Mouse (Mus musculus) brain, embryonic 18.5 days (tissue): ENCODE measurements around the gene Wfdc21.

Experiments used
- DNase-seq: peaks from one replicate; pipeline ENCODE4 v3.0.0-alpha.2; 2012; ENCODE audit warnings: low read depth, low spot score

Wfdc21 gene

GRCm38 (mm10) chr11:83746681-83747080 lies at the start of gene Wfdc21:
TSS of gene Wfdc21 (plus strand) at chr11:83746940.
- no peak for DNase-seq

GRCm38 (mm10) chr11:83703705-83704104 lies 43.0 kb upstream of the Wfdc21 start, which contains the start of gene Wfdc17:
TSS of gene Wfdc17 (plus strand) at chr11:83703991.
- DNase-seq, result no peak

GRCm38 (mm10) chr11:83708715-83709114 lies 38.0 kb upstream of the Wfdc21 start, which contains the start of gene Wfdc18:
TSS of gene Wfdc18 (plus strand) at chr11:83709015.
- DNase-seq, result no peak

GRCm38 (mm10) chr11:83709683-83710082 lies 37.1 kb upstream of the Wfdc21 start:
- no peak for DNase-seq

GRCm38 (mm10) chr11:83712671-83713070 lies 34.1 kb upstream of the Wfdc21 start:
- no peak for DNase-seq

GRCm38 (mm10) chr11:83713925-83714324 lies 32.8 kb upstream of the Wfdc21 start:
- no peak for DNase-seq

- no peak for DNase-seq
Observed at GRCm38 (mm10) chr11:83717042-83717665, 29.6 kb upstream of the Wfdc21 start.

- DNase-seq, result no peak
Observed at GRCm38 (mm10) chr11:83720766-83721165, 26.0 kb upstream of the Wfdc21 start.

GRCm38 (mm10) chr11:83728757-83729432 lies 17.8 kb upstream of the Wfdc21 start:
- no peak for DNase-seq

- no peak for DNase-seq
Observed at GRCm38 (mm10) chr11:83731116-83731515, 15.6 kb upstream of the Wfdc21 start.

GRCm38 (mm10) chr11:83733071-83733640 lies 13.6 kb upstream of the Wfdc21 start:
- DNase-seq, result no peak

GRCm38 (mm10) chr11:83734215-83734614 lies 12.5 kb upstream of the Wfdc21 start:
- no peak for DNase-seq

- DNase-seq, result no peak
Observed at GRCm38 (mm10) chr11:83735881-83736280, 10.9 kb upstream of the Wfdc21 start.

- no peak for DNase-seq
Observed at GRCm38 (mm10) chr11:83737109-83737558, 9.6 kb upstream of the Wfdc21 start.

GRCm38 (mm10) chr11:83739241-83739640 lies 7.5 kb upstream of the Wfdc21 start:
- peak; percentile 34 for DNase-seq

GRCm38 (mm10) chr11:83740443-83740991 lies 6.2 kb upstream of the Wfdc21 start:
- DNase-seq, result no peak

- no peak for DNase-seq
Observed at GRCm38 (mm10) chr11:83741841-83742240, 4.9 kb upstream of the Wfdc21 start.

- no peak for DNase-seq
Observed at GRCm38 (mm10) chr11:83742731-83743355, 3.9 kb upstream of the Wfdc21 start.

- no peak for DNase-seq
Observed at GRCm38 (mm10) chr11:83743525-83743924, 3.2 kb upstream of the Wfdc21 start.

GRCm38 (mm10) chr11:83746152-83746551 lies 588 bp upstream of the Wfdc21 start:
- no peak for DNase-seq

- no peak for DNase-seq
Observed at GRCm38 (mm10) chr11:83747376-83748265, 881 bp downstream of the Wfdc21 start.
